Mouse (Mus musculus) MEL (cell line): ENCODE results near the gene Rasl10b. TPM values are rescaled to one million over a fixed set of nuclear protein-coding genes. Genes with fewer than 3 reads are reported as not detected.

Source experiments
- DNase-seq: peaks from one replicate; pipeline ENCODE4 v3.0.0; 2011; ENCODE audit warnings: low read depth, low spot score
- H3K27ac ChIP-seq: 2 replicates; pipeline ENCODE4 v1.5.1; 2012; ENCODE audit warnings: low read depth, mild to moderate bottlenecking, control low read depth, low read length, moderate library complexity; ENCODE audit not compliant: control insufficient read depth
- H3K27me3 ChIP-seq, 2 experiments: fragments of 150-350 bp in 1 of 2; sonication (generic) in 1 of 2; 2 replicates each; pipeline ENCODE4 v1.6.1; 2012; ENCODE audit warnings: low read length in 2 of 2, mild to moderate bottlenecking in 2 of 2, improper control_type of control experiment in 1 of 2, moderate library complexity in 1 of 2; ENCODE audit not compliant: insufficient read depth in 2 of 2, control insufficient read depth in 1 of 2
- H3K36me3 ChIP-seq, 2 experiments: 2 replicates each; pipeline ENCODE4 v1.6.1; 2012 to 2014; ENCODE audit warnings: low read length in 2 of 2, improper control_type of control experiment in 1 of 2, inconsistent platforms in 1 of 2, mild to moderate bottlenecking in 1 of 2; ENCODE audit not compliant: insufficient read depth in 2 of 2, control insufficient read depth in 1 of 2
- H3K4me1 ChIP-seq, 2 experiments: fragments of 150-350 bp in 1 of 2; sonication (generic) in 1 of 2; 2 replicates each; pipeline ENCODE4 v1.6.1; 2012; ENCODE audit warnings: low read length in 2 of 2, improper control_type of control experiment in 1 of 2, mild to moderate bottlenecking in 1 of 2; ENCODE audit not compliant: insufficient read depth in 2 of 2, control insufficient read depth in 1 of 2
- H3K4me3 ChIP-seq, 2 experiments: fragments of 150-350 bp in 1 of 2; sonication (generic) in 1 of 2; 2 replicates each; pipeline ENCODE4 v1.5.1; 2012; ENCODE audit warnings: low read depth in 2 of 2, low read length in 2 of 2, mild to moderate bottlenecking in 2 of 2, moderate library complexity in 2 of 2, control low read depth in 1 of 2, improper control_type of control experiment in 1 of 2; ENCODE audit not compliant: control insufficient read depth in 1 of 2, insufficient read depth in 1 of 2
- H3K79me2 ChIP-seq: 2 replicates; pipeline ENCODE4 v1.6.1; 2012; ENCODE audit warnings: mild to moderate bottlenecking, low read length, moderate library complexity; ENCODE audit not compliant: control insufficient read depth, poor library complexity, insufficient read depth
- H3K9ac ChIP-seq: 2 replicates; pipeline ENCODE4 v1.6.1; 2012; ENCODE audit warnings: low read depth, mild to moderate bottlenecking, control low read depth, low read length, moderate library complexity; ENCODE audit not compliant: control insufficient read depth, poor library complexity, severe bottlenecking
- H3K9me3 ChIP-seq: fragments of 150-350 bp; sonication (generic); replicated peaks from 2 replicates; pipeline ENCODE4 v1.6.1; 2012; ENCODE audit warnings: mild to moderate bottlenecking, low read length, improper control_type of control experiment, moderate library complexity; ENCODE audit not compliant: insufficient read depth
- CTCF ChIP-seq, 3 experiments: IDR thresholded peaks in 2 of 3; conservative IDR thresholded peaks in 1 of 3; 2 replicates each; pipeline ENCODE4 v1.5.1; 2011 to 2012; ENCODE audit warnings: low read length in 3 of 3, low read depth in 2 of 3, mild to moderate bottlenecking in 2 of 3, improper control_type of control experiment in 1 of 3, inconsistent platforms in 1 of 3, mixed read lengths in 1 of 3, moderate library complexity in 1 of 3; ENCODE audit not compliant: control insufficient read depth in 1 of 3, insufficient read depth in 1 of 3, poor library complexity in 1 of 3, severe bottlenecking in 1 of 3
- E2F4 ChIP-seq: IDR thresholded peaks from 2 replicates; pipeline ENCODE4 v1.6.1; 2011; ENCODE audit warnings: low read depth, low read length, improper control_type of control experiment, borderline replicate concordance
- ETS1 ChIP-seq: IDR thresholded peaks from 2 replicates; pipeline ENCODE4 v1.6.1; 2012; ENCODE audit warnings: low read depth, mild to moderate bottlenecking, inconsistent platforms, low read length, improper control_type of control experiment, moderate library complexity
- GABPA ChIP-seq: IDR thresholded peaks from 2 replicates; pipeline ENCODE4 v1.6.1; 2012; ENCODE audit warnings: low read depth, mild to moderate bottlenecking, inconsistent platforms, low read length, improper control_type of control experiment, moderate library complexity
- GATA1 ChIP-seq: IDR thresholded peaks from 2 replicates; pipeline ENCODE4 v1.6.1; 2011; ENCODE audit warnings: low read depth, low read length, improper control_type of control experiment
- HCFC1 ChIP-seq: IDR thresholded peaks from 2 replicates; pipeline ENCODE4 v1.6.1; 2012; ENCODE audit warnings: low read depth, mild to moderate bottlenecking, inconsistent platforms, low read length, improper control_type of control experiment, moderate library complexity
- JUND ChIP-seq: IDR thresholded peaks from 2 replicates; pipeline ENCODE4 v1.6.1; 2011; ENCODE audit warnings: low read depth, mild to moderate bottlenecking, improper control_type of control experiment, low read length
- MAFK ChIP-seq: IDR thresholded peaks from 2 replicates; pipeline ENCODE4 v1.6.1; 2011; ENCODE audit warnings: low read depth, mild to moderate bottlenecking, low read length, improper control_type of control experiment, borderline replicate concordance
- MAZ ChIP-seq: IDR thresholded peaks from 2 replicates; pipeline ENCODE4 v1.6.1; 2012; ENCODE audit warnings: low read depth, mild to moderate bottlenecking, inconsistent platforms, low read length, improper control_type of control experiment
- MXI1 ChIP-seq: IDR thresholded peaks from 2 replicates; pipeline ENCODE4 v1.6.1; 2011; ENCODE audit warnings: mild to moderate bottlenecking, low read depth, low read length, improper control_type of control experiment
- MYB ChIP-seq: IDR thresholded peaks from 2 replicates; pipeline ENCODE4 v1.6.1; 2011; ENCODE audit warnings: mild to moderate bottlenecking, low read depth, low read length, improper control_type of control experiment
- MYC ChIP-seq: IDR thresholded peaks from 2 replicates; pipeline ENCODE4 v1.6.1; 2011; ENCODE audit warnings: low read depth, mild to moderate bottlenecking, low read length, improper control_type of control experiment, moderate library complexity
- POLR2A ChIP-seq, 2 experiments: IDR thresholded peaks; 2 replicates each; pipeline ENCODE4 v1.6.1; 2011 to 2012; ENCODE audit warnings: low read length in 2 of 2, mild to moderate bottlenecking in 2 of 2, control low read depth in 1 of 2, improper control_type of control experiment in 1 of 2, low read depth in 1 of 2, moderate library complexity in 1 of 2; ENCODE audit not compliant: control insufficient read depth in 1 of 2, insufficient read depth in 1 of 2, poor library complexity in 1 of 2
- POLR2AphosphoS2 ChIP-seq: IDR thresholded peaks from 2 replicates; pipeline ENCODE4 v1.6.1; 2011; ENCODE audit warnings: low read length, improper control_type of control experiment
- RAD21 ChIP-seq: IDR thresholded peaks from 2 replicates; pipeline ENCODE4 v1.6.1; 2011; ENCODE audit warnings: mild to moderate bottlenecking, low read depth, low read length, improper control_type of control experiment
- RCOR1 ChIP-seq: IDR thresholded peaks from 2 replicates; pipeline ENCODE4 v1.6.1; 2012; ENCODE audit warnings: low read depth, mild to moderate bottlenecking, inconsistent platforms, low read length, improper control_type of control experiment
- SIN3A ChIP-seq: IDR thresholded peaks from 2 replicates; pipeline ENCODE4 v1.6.1; 2012; ENCODE audit warnings: low read length, improper control_type of control experiment, inconsistent platforms
- TBP ChIP-seq: IDR thresholded peaks from 2 replicates; pipeline ENCODE4 v1.8.0; 2011; ENCODE audit warnings: low read depth, low read length, improper control_type of control experiment
- TCF12 ChIP-seq: IDR thresholded peaks from 2 replicates; pipeline ENCODE4 v1.6.1; 2014; ENCODE audit warnings: low read depth, mild to moderate bottlenecking, inconsistent platforms, low read length, improper control_type of control experiment, moderate library complexity
- UBTF ChIP-seq: IDR thresholded peaks from 2 replicates; pipeline ENCODE4 v1.6.1; 2012; ENCODE audit warnings: low read depth, mild to moderate bottlenecking, inconsistent platforms, low read length, improper control_type of control experiment, moderate library complexity, borderline replicate concordance; ENCODE audit not compliant: insufficient read depth
- USF1 ChIP-seq: IDR thresholded peaks from 2 replicates; pipeline ENCODE4 v1.6.1; 2014; ENCODE audit warnings: low read depth, mild to moderate bottlenecking, inconsistent platforms, low read length, improper control_type of control experiment, moderate library complexity
- USF2 ChIP-seq, 2 experiments: IDR thresholded peaks; 2 replicates each; pipeline ENCODE4 v1.6.1; 2011 to 2012; ENCODE audit warnings: improper control_type of control experiment in 2 of 2, low read length in 2 of 2, borderline replicate concordance in 1 of 2, inconsistent platforms in 1 of 2, low read depth in 1 of 2, mild to moderate bottlenecking in 1 of 2; ENCODE audit not compliant: insufficient read depth in 1 of 2
- ZC3H11A ChIP-seq: IDR thresholded peaks from 2 replicates; pipeline ENCODE4 v1.6.1; 2012; ENCODE audit warnings: low read depth, mild to moderate bottlenecking, inconsistent platforms, low read length, improper control_type of control experiment
- ZKSCAN1 ChIP-seq: IDR thresholded peaks from 2 replicates; pipeline ENCODE4 v1.6.1; 2012; ENCODE audit warnings: low read depth, mild to moderate bottlenecking, inconsistent platforms, low read length, improper control_type of control experiment, moderate library complexity
- ZMIZ1 ChIP-seq: IDR thresholded peaks from 2 replicates; pipeline ENCODE4 v1.6.1; 2012; ENCODE audit warnings: low read depth, mild to moderate bottlenecking, inconsistent platforms, low read length, improper control_type of control experiment, moderate library complexity
- polyA plus RNA-seq, 2 experiments: library from polyadenylated mRNA; stranded (reverse) in 1 of 2; unstranded in 1 of 2; fragments of >175 nt in 1 of 2; fragments of >200 nt in 1 of 2; gene quantifications; 2 replicates each; pipeline versions ENCODE4 v1.2.1 to v1.2.4; 2012; ENCODE audit warnings: low replicate concordance in 2 of 2, low read depth in 1 of 2; ENCODE audit not compliant: insufficient read length in 2 of 2, insufficient read depth in 1 of 2, missing spikeins in 1 of 2
- total RNA-seq: library from RNA; depleted of rRNA; stranded (reverse); fragments of 300-350 nt; gene quantifications from 2 replicates; pipeline ENCODE4 v1.2.3, GENCODE M21; 2012

Gene Rasl10b
- total and polyA plus RNA-seq, 3 experiments, result 0.04 TPM; not detected in 2

GRCm38 (mm10) chr11:83398724-83399123, 10.2 kb upstream of the Rasl10b start:
- Histone ChIP-seq H3K9me3 (no peaks in the 10 kb centered on the region), H3K27me3 (no peaks in the 10 kb centered on the region), H3K9ac (no peak overlapping the region), H3K27ac (no peak overlapping the region), H3K36me3 (peaks cover 0 to 18% of the 10 kb centered on the region in 2 experiments; a peak in 2 of 4 replicates), H3K79me2 (no peaks in the 10 kb centered on the region), H3K4me3 (no peak overlapping the region), H3K4me1 (no peaks in the 10 kb centered on the region)
- TF ChIP-seq MXI1 (no peak), E2F4 (no peak), GATA1 (no peak), TBP (no peak), RCOR1 (no peak), USF2 (IDR thresholded peaks at IDR 0.05; ENCODE audit: borderline replicate concordance in 1 of 2, insufficient read depth in 1 of 2, low read depth in 1 of 2, low read length in 2 of 2) (no peak), JUND (no peak), USF1 (no peak), CTCF (IDR thresholded peaks at IDR 0.05 in 2 of 3, conservative IDR thresholded peaks at IDR 0.05 in 1 of 3; ENCODE audit: control insufficient read depth in 1 of 3, insufficient read depth in 1 of 3, low read depth in 2 of 3, low read length in 3 of 3, poor library complexity in 1 of 3, severe bottlenecking in 1 of 3) (no peak), TCF12 (no peak), SIN3A (no peak)
- no peak for DNase-seq

- peaks cover 0 to 10% of the 10 kb centered on the region in 2 experiments; a peak in 2 of 4 replicates for H3K36me3 ChIP-seq
- no peak overlapping the region for H3K27ac ChIP-seq
- no peaks in the 10 kb centered on the region for H3K9me3 ChIP-seq
- no peak for DNase-seq
- no peaks in the 10 kb centered on the region for H3K79me2 ChIP-seq
- no peak for TF ChIP-seq JUND
- no peak for TF ChIP-seq UBTF
- no peak for TF ChIP-seq POLR2AphosphoS2
- TF ChIP-seq CTCF (IDR thresholded peaks at IDR 0.05 in 2 of 3, conservative IDR thresholded peaks at IDR 0.05 in 1 of 3; ENCODE audit: control insufficient read depth in 1 of 3, insufficient read depth in 1 of 3, low read depth in 2 of 3, low read length in 3 of 3, poor library complexity in 1 of 3, severe bottlenecking in 1 of 3), result no peak
- TF ChIP-seq POLR2A (IDR thresholded peaks at IDR 0.05; ENCODE audit: control insufficient read depth in 1 of 2, insufficient read depth in 1 of 2, low read depth in 1 of 2, low read length in 2 of 2, poor library complexity in 1 of 2), result no peak
- TF ChIP-seq MXI1, result no peak
- no peak overlapping the region for H3K9ac ChIP-seq
- no peaks in the 10 kb centered on the region for H3K4me1 ChIP-seq
- no peak overlapping the region for H3K4me3 ChIP-seq
- no peaks in the 10 kb centered on the region for H3K27me3 ChIP-seq
Measured at GRCm38 (mm10) chr11:83403787-83404186, 5.2 kb upstream of the Rasl10b start.

- Histone ChIP-seq H3K27ac (no peak overlapping the region), H3K4me3 (no peak overlapping the region)
- TF ChIP-seq MYB (no peak), CTCF (IDR thresholded peaks at IDR 0.05 in 2 of 3, conservative IDR thresholded peaks at IDR 0.05 in 1 of 3; ENCODE audit: control insufficient read depth in 1 of 3, insufficient read depth in 1 of 3, low read depth in 2 of 3, low read length in 3 of 3, poor library complexity in 1 of 3, severe bottlenecking in 1 of 3) (no peak), POLR2AphosphoS2 (no peak), MAZ (no peak), MAFK (no peak), ZMIZ1 (no peak), ETS1 (no peak), ZC3H11A (no peak), GABPA (no peak), TCF12 (no peak), ZKSCAN1 (no peak), MYC (no peak), RAD21 (no peak), HCFC1 (no peak)
Measured at GRCm38 (mm10) chr11:83406391-83406790, 2.5 kb upstream of the Rasl10b start.

More at GRCm38 (mm10) chr11:83406391-83406790, 2.5 kb upstream of the Rasl10b start:
- Histone ChIP-seq H3K4me1 (no peaks in the 10 kb centered on the region), H3K9me3 (no peaks in the 10 kb centered on the region), H3K27me3 (peaks cover 0 to under 1% of the 10 kb centered on the region in 2 experiments; a peak in 1 of 4 replicates), H3K9ac (no peak overlapping the region), H3K79me2 (no peaks in the 10 kb centered on the region), H3K36me3 (peaks cover 0 to 4% of the 10 kb centered on the region in 2 experiments; a peak in 2 of 4 replicates)
- no peak for DNase-seq
